Comparison of ENCODE assay signal across 9 mouse cellular contexts in the genomic region with DNA sequence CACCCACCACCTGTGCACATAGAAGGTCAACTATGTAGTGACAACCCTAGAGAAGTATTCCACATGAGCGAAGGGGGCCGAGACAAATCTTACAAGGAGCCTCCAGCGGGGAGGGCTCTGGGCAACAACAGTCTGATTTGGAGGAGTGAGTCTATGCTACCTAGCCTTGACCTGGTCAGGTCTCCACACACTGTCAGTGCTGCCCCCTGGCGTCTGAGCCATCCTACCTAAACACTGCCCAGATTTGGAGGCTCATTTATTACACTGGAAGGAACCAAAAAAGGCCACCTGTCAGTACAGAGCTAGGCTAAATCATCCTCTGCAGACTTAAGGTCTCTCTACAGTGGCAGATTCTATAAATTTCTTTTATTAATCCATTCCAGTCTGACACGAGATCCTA. TPM values are rescaled to one million over a fixed set of nuclear protein-coding genes. Genes with fewer than 3 reads are reported as not detected.
DNase-seq lines count a peak whose midpoint lies in the region; ATAC-seq and TF ChIP-seq lines count a peak whose summit lies in the region.
"Had no signal": no experiment of that assay in that cellular context is flagged by ENCODE, and none has a peak within 500 bp of the region (broad histone marks: within the 10 kb centered on the region; RNA-seq: fewer than 3 reads in every experiment).

No protein-coding gene starts in this region.

- TF ChIP-seq POLR2A in ES-Bruce4 (IDR thresholded peaks at IDR 0.05; ENCODE audit: insufficient read depth, low read length) = no peak

- H3K27ac ChIP-seq in hindbrain, embryonic 10.5 days = no peak overlapping the region
- H3K27ac ChIP-seq in hindbrain, embryonic 13.5 days = no peak overlapping the region
- H3K27ac ChIP-seq in ES-Bruce4 (ENCODE audit: insufficient read depth, low read length) = no peak overlapping the region
- no peak overlapping the region for H3K27ac ChIP-seq in kidney, embryonic 16.5 days (ENCODE audit: low read length)
- no peak overlapping the region for H3K27ac ChIP-seq in midbrain, embryonic 13.5 days
- H3K27ac ChIP-seq: lung, embryonic 15.5 days had no signal

- WGBS in hindbrain, embryonic 10.5 days = 73% methylated on average over 5 of the region's 5 CpGs
- 68% methylated on average over 5 of the region's 5 CpGs for WGBS in hindbrain, embryonic 13.5 days
- WGBS in kidney, embryonic 16.5 days = 56% methylated on average over 5 of the region's 5 CpGs
- 77% methylated on average over 5 of the region's 5 CpGs for WGBS in midbrain, embryonic 13.5 days

- ATAC-seq in hindbrain, embryonic 13.5 days (ENCODE audit: low FRiP score) = no peak
- ATAC-seq in kidney, embryonic 16.5 days (ENCODE audit: low FRiP score, low TSS enrichment) = peak; percentile 77
- ATAC-seq in midbrain, embryonic 13.5 days = 0 out of 2 replicates have a peak, but pooled peaks have one; percentile 62

- H3K27me3 ChIP-seq in hindbrain, embryonic 10.5 days (ENCODE audit: insufficient read depth, poor library complexity, severe bottlenecking) = no peaks in the 10 kb centered on the region
- H3K27me3 ChIP-seq in hindbrain, embryonic 13.5 days = no peaks in the 10 kb centered on the region
- no peaks in the 10 kb centered on the region for H3K27me3 ChIP-seq in ES-Bruce4 (ENCODE audit: control insufficient read depth, insufficient read depth, low read length, poor library complexity, severe bottlenecking)
- H3K27me3 ChIP-seq in kidney, embryonic 16.5 days (ENCODE audit: insufficient read depth, low read length) = no peaks in the 10 kb centered on the region
- no peaks in the 10 kb centered on the region for H3K27me3 ChIP-seq in midbrain, embryonic 13.5 days
- H3K27me3 ChIP-seq: lung, embryonic 15.5 days had no signal

- H3K4me3 ChIP-seq in hindbrain, embryonic 10.5 days = no peak overlapping the region
- H3K4me3 ChIP-seq in hindbrain, embryonic 13.5 days = no peak overlapping the region
- no peak overlapping the region for H3K4me3 ChIP-seq in ES-Bruce4 (ENCODE audit: low read depth, low read length)
- no peak overlapping the region for H3K4me3 ChIP-seq in kidney, embryonic 16.5 days (ENCODE audit: low read length)
- no peak overlapping the region for H3K4me3 ChIP-seq in midbrain, embryonic 13.5 days (replicated peaks)
- H3K4me3 ChIP-seq: lung, embryonic 15.5 days had no signal

- no peak for TF ChIP-seq EP300 in ES-Bruce4 (IDR thresholded peaks at IDR 0.05; ENCODE audit: insufficient read depth, low read depth, low read length)

- DNase-seq in hindbrain, embryonic 10.5 days (ENCODE audit: low spot score) = peak; percentile 55
- DNase-seq in c-Kit-positive CD71-positive TER-119-positive erythroid progenitor cells, embryonic 14.5 days (ENCODE audit: low spot score) = peak; percentile 13
- DNase-seq in gastrocnemius, adult 18-20 months (ENCODE audit: low spot score) = peak; percentile 61
- peak; percentile 45 to 48 for DNase-seq in thymus, postnatal 36 days

- peak; percentile 84 for TF ChIP-seq CTCF in ES-Bruce4 (IDR thresholded peaks at IDR 0.05; ENCODE audit: low read depth, low read length)

- H3K36me3 ChIP-seq in hindbrain, embryonic 10.5 days = peaks cover 100% of the 10 kb centered on the region
- peaks cover 96% of the 10 kb centered on the region for H3K36me3 ChIP-seq in hindbrain, embryonic 13.5 days
- H3K36me3 ChIP-seq in ES-Bruce4 (ENCODE audit: control insufficient read depth, insufficient read depth, low read length, poor library complexity, severe bottlenecking) = peaks cover 48% of the 10 kb centered on the region
- H3K36me3 ChIP-seq in kidney, embryonic 16.5 days (ENCODE audit: insufficient read depth, low read length) = peaks cover 67% of the 10 kb centered on the region
- H3K36me3 ChIP-seq in midbrain, embryonic 13.5 days = peaks cover 97% of the 10 kb centered on the region

- H3K9ac ChIP-seq in hindbrain, embryonic 13.5 days = no peak overlapping the region
- H3K9ac ChIP-seq in ES-Bruce4 (ENCODE audit: low read depth, poor library complexity, severe bottlenecking) = no peak overlapping the region
- no peak overlapping the region for H3K9ac ChIP-seq in kidney, embryonic 16.5 days (replicated peaks; ENCODE audit: low read length)
- no peak overlapping the region for H3K9ac ChIP-seq in midbrain, embryonic 13.5 days (replicated peaks)
- H3K9ac ChIP-seq: lung, embryonic 15.5 days had no signal

- H3K4me2 ChIP-seq in hindbrain, embryonic 13.5 days = no peak overlapping the region
- no peak overlapping the region for H3K4me2 ChIP-seq in kidney, embryonic 16.5 days (replicated peaks; ENCODE audit: low read depth, low read length)
- H3K4me2 ChIP-seq in midbrain, embryonic 13.5 days (replicated peaks) = no peak overlapping the region
- H3K4me2 ChIP-seq: lung, embryonic 15.5 days had no signal

- no peaks in the 10 kb centered on the region for H3K4me1 ChIP-seq in hindbrain, embryonic 10.5 days (replicated peaks)
- H3K4me1 ChIP-seq in hindbrain, embryonic 13.5 days (replicated peaks) = no peaks in the 10 kb centered on the region
- H3K4me1 ChIP-seq in ES-Bruce4 (ENCODE audit: control insufficient read depth, insufficient read depth, low read length) = no peaks in the 10 kb centered on the region
- H3K4me1 ChIP-seq in kidney, embryonic 16.5 days (ENCODE audit: insufficient read depth, low read length) = no peaks in the 10 kb centered on the region
- H3K4me1 ChIP-seq in midbrain, embryonic 13.5 days (replicated peaks) = no peaks in the 10 kb centered on the region
- H3K4me1 ChIP-seq: lung, embryonic 15.5 days had no signal

- no peaks in the 10 kb centered on the region for H3K9me3 ChIP-seq in hindbrain, embryonic 10.5 days
- H3K9me3 ChIP-seq in hindbrain, embryonic 13.5 days = no peaks in the 10 kb centered on the region
- no peaks in the 10 kb centered on the region for H3K9me3 ChIP-seq in ES-Bruce4 (replicated peaks; ENCODE audit: control insufficient read depth, insufficient read depth, low read length, poor library complexity, severe bottlenecking)
- H3K9me3 ChIP-seq in kidney, embryonic 16.5 days (ENCODE audit: low read length) = no peaks in the 10 kb centered on the region
- H3K9me3 ChIP-seq in midbrain, embryonic 13.5 days = no peaks in the 10 kb centered on the region
- H3K9me3 ChIP-seq: lung, embryonic 15.5 days had no signal

RNA-seq across cellular contexts. Expression of gene Higd1b, which starts 16.2 kb away (rescaled TPM):
- not detected in 2 replicates for polyA plus RNA-seq in hindbrain, embryonic 10.5 days (2016; fragmentation: Nextera tagmentation; extraction: Ambion mirVana)
- polyA plus RNA-seq in hindbrain, embryonic 13.5 days (2015; fragmentation: Nextera tagmentation; extraction: Ambion mirVana) = 2.4 and 4.2 TPM in 2 replicates
- not detected in 2 replicates for polyA plus RNA-seq in ES-Bruce4 (2011; ENCODE audit: insufficient read depth, insufficient read length, low read depth, missing spikeins)
- total RNA-seq in gastrocnemius, adult 18-20 months (2021) = 1 to 10 TPM; 2.4 to 3.1 TPM
- 0.42 and 2.5 TPM in 2 replicates for polyA plus RNA-seq in kidney, embryonic 16.5 days (2015; fragmentation: Nextera tagmentation; extraction: Ambion mirVana)
- 2.8 and 3.0 TPM in 2 replicates for polyA plus RNA-seq in midbrain, embryonic 13.5 days (2015; fragmentation: Nextera tagmentation; extraction: Ambion mirVana)

RNA-seq across cellular contexts. Expression of gene Eftud2, which starts 28.9 kb away (rescaled TPM):
- polyA plus RNA-seq in hindbrain, embryonic 10.5 days (2016; fragmentation: Nextera tagmentation; extraction: Ambion mirVana) = 290 and 328 TPM in 2 replicates
- polyA plus RNA-seq in hindbrain, embryonic 13.5 days (2015; fragmentation: Nextera tagmentation; extraction: Ambion mirVana) = 149 and 151 TPM in 2 replicates
- 152 and 195 TPM in 2 replicates for polyA plus RNA-seq in ES-Bruce4 (2011; ENCODE audit: insufficient read depth, insufficient read length, low read depth, missing spikeins)
- total RNA-seq in gastrocnemius, adult 18-20 months (2021) = 10 to 100 TPM; 24.5 to 24.7 TPM
- polyA plus RNA-seq in kidney, embryonic 16.5 days (2015; fragmentation: Nextera tagmentation; extraction: Ambion mirVana) = 222 and 236 TPM in 2 replicates
- polyA plus RNA-seq in midbrain, embryonic 13.5 days (2015; fragmentation: Nextera tagmentation; extraction: Ambion mirVana) = 176 TPM in 2 replicates

RNA-seq across cellular contexts. Expression of gene Ccdc103, which starts 29.1 kb away (rescaled TPM):
- polyA plus RNA-seq in hindbrain, embryonic 10.5 days (2016; fragmentation: Nextera tagmentation; extraction: Ambion mirVana) = 1.9 and 2.2 TPM in 2 replicates
- polyA plus RNA-seq in hindbrain, embryonic 13.5 days (2015; fragmentation: Nextera tagmentation; extraction: Ambion mirVana) = 2.0 TPM in 2 replicates
- polyA plus RNA-seq in ES-Bruce4 (2011; ENCODE audit: insufficient read depth, insufficient read length, low read depth, missing spikeins) = 0.37 and 1.2 TPM in 2 replicates
- total RNA-seq in gastrocnemius, adult 18-20 months (2021) = not detected
- 1.9 and 2.1 TPM in 2 replicates for polyA plus RNA-seq in kidney, embryonic 16.5 days (2015; fragmentation: Nextera tagmentation; extraction: Ambion mirVana)
- polyA plus RNA-seq in midbrain, embryonic 13.5 days (2015; fragmentation: Nextera tagmentation; extraction: Ambion mirVana) = 1.8 and 2.3 TPM in 2 replicates

RNA-seq across cellular contexts. Expression of gene Gjc1, which starts 32.4 kb away (rescaled TPM):
- 71.1 and 81.3 TPM in 2 replicates for polyA plus RNA-seq in hindbrain, embryonic 10.5 days (2016; fragmentation: Nextera tagmentation; extraction: Ambion mirVana)
- 43.8 and 44.8 TPM in 2 replicates for polyA plus RNA-seq in hindbrain, embryonic 13.5 days (2015; fragmentation: Nextera tagmentation; extraction: Ambion mirVana)
- polyA plus RNA-seq in ES-Bruce4 (2011; ENCODE audit: insufficient read depth, insufficient read length, low read depth, missing spikeins) = 67.4 and 71.0 TPM in 2 replicates
- total RNA-seq in gastrocnemius, adult 18-20 months (2021) = 1 to 10 TPM; 3.7 to 4.6 TPM
- polyA plus RNA-seq in kidney, embryonic 16.5 days (2015; fragmentation: Nextera tagmentation; extraction: Ambion mirVana) = 54.5 and 55.4 TPM in 2 replicates
- polyA plus RNA-seq in midbrain, embryonic 13.5 days (2015; fragmentation: Nextera tagmentation; extraction: Ambion mirVana) = 49.6 and 53.3 TPM in 2 replicates

RNA-seq across cellular contexts. Expression of gene Fam187a, which starts 33.1 kb away (rescaled TPM):
- polyA plus RNA-seq in hindbrain, embryonic 10.5 days (2016; fragmentation: Nextera tagmentation; extraction: Ambion mirVana) = not detected in 2 replicates
- not detected in 2 replicates for polyA plus RNA-seq in hindbrain, embryonic 13.5 days (2015; fragmentation: Nextera tagmentation; extraction: Ambion mirVana)
- not detected in 2 replicates for polyA plus RNA-seq in ES-Bruce4 (2011; ENCODE audit: insufficient read depth, insufficient read length, low read depth, missing spikeins)
- not detected for total RNA-seq in gastrocnemius, adult 18-20 months (2021)
- polyA plus RNA-seq in kidney, embryonic 16.5 days (2015; fragmentation: Nextera tagmentation; extraction: Ambion mirVana) = not detected in 2 replicates
- polyA plus RNA-seq in midbrain, embryonic 13.5 days (2015; fragmentation: Nextera tagmentation; extraction: Ambion mirVana) = not detected in 2 replicates
- polyA plus RNA-seq: lung, embryonic 15.5 days had no signal
